Mouse (Mus musculus) layer of hippocampus, postnatal 36 days (tissue): ENCODE measurements at regions not wholly inside any gene's neighbourhood (a gene's known extent, or its start where the extent isn't known, plus 50 kb on each side); places are given as distances from the start of the nearest gene placed in this dataset.

Experiments
- DNase-seq, 2 experiments: peaks; one replicate each; pipeline ENCODE4 v3.0.0; 2022

DNA sequence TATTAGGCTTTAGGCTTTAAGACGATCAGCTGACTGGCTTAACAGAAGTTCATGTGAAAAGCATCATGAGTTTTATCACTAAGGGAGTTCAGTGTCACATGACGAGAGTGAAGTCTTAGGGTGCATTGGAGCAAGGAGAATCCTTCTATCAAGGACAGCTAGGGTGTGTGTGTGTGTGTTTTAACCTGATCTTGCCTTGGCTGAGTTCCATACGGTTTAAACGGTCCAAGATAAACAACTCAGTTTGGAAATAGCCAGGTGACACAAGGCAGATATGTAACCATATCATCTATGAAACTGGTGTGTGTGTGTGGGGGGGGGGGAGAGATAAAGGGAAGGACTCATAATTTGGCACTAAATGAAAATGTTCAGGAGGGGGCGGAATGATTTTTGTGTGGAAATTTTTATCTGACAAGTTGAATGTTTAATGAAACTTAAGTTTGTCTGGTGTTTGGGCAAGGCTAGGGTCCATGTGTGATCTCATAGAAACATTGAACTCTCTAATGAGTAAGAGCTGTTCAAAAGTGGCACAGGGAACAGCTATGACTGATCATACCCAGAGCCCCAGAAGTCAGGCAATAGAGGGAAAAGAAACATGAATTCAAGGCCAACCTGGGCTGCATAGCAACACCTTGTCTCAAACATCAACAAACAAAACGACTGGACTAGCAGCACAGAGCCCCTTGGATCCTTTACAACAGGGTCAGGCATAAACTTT lies 132.2 kb upstream of the Map3k1 start:
- DNase-seq = no peak

DNA sequence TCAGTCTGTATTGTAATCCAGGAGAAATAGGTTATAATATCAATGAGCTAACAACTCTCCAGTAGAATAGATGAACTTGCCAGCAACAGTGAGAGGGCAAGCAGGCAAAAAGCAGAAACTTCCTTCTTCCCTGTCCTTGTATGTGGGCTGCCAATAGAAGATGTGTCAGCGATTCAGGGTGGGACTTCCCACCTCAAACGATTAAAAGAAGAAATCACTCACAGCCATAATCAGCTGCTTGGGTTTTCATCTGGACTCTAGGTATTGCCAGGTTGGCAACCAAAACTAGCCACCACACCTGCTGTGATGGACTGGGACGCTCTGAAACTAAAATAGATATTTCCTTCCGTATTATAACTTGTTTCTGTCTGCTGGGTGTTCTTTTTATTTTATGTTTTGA lies 133.2 kb upstream of the Map3k1 start:
- no peak for DNase-seq

DNA sequence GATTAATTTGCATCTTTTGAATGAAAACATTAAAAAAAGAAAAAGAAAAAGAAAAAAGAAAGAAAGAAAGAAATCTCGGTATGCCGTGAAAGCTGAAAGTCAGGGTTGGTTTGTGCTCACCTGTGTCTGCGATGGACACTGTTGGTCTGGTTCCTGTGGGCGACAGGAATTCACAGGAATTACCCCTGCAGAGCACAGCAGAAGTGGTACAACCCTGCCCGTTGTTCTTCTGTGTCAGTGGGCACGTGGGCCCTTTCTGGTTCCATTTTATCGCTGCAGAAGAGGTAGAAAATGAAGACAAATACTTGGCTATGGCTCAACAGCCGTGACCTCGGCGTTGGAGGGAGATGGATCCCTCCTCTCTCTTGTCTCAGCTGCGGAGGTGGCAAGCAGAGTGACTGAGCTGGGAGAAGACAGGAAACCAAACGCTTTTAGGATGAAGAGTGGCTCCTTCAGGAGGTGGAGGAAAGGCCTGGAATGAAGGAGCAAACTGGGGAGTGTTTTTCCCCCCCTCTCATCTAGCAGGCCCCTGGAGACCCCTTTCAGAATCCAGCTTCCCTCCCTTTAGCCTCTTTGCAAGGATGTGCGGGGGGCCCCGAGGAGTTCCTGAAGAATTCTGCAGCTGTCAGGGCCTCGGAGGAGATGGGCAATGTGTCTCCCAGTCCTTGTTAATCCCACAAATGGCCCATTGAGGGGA lies 134.7 kb upstream of the Map3k1 start:
- DNase-seq = no peak

DNA sequence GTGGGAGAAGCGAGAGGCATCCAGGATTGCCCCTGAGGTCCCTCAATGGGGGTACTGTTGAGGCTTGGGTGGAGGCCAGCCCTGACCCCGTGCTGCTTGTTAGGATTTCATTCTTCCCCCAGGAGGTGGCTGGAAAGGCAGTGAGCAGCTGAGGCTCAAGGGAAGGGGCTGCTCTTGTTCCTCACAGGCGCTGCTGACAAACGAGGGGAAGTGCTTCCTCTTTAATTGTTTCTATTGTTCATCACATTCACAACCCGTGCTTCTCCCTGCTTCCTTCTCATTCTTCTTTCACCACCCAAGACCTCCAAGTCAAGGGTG lies 135.3 kb upstream of the Map3k1 start:
- DNase-seq = peak; percentile 37 to 51

DNA sequence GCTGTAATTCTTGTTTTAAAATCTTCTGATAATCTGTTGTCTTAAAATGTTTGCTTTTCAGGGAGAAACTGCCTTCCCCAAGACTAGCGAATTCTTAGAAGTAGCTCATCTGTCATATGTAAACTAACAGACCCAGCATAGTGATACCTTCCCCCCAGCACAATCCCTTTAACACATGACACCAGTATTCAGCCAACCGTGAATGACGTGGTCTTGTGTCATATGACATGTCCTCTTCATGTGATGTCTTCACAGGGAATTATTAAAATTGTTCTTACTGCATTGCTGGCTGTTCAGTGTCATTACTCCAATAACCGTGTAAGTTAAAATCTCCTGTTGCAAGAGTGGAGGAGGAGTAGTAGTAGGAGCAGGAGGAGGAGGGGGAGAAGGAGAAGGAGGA lies 137.5 kb upstream of the Map3k1 start:
- DNase-seq = no peak

DNA sequence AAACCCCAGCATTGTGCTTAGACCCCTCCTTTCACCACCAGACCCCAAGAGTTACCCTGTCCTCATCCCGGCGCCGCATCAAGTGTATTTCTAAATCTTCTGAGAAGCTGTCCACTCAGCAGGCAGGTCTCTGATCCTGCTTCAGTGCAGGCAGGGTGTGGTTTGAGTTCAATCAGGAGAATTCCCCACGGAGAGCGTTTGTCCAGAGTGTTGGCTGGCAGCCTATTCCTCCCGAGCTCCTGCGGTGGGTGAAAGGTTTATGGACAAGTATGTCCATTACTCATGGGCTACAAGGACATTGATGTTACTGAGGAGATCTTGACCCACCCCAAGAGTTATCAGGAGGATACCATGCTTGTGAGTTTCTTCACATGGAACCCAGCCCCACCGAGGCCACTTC lies 138.0 kb upstream of the Map3k1 start:
- DNase-seq = no peak

DNA sequence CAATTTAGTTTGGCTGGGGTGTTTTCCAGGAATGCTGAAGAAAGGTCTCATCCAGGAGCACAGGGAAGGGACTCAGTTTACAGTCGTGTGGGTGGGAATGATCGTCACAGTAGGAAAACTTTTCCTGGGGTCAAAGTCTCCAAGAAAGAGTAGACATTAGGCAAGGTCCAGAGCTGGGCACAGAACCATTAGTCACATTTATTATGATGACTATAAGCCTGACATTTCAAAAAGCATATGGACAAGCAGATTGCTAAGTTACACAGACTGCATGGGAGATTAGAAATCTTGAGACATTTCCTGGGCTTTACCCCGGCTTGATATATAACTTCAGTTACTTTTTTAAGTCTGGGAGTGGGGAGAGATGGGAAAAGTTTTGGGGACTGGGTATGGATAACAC lies 139.6 kb upstream of the Map3k1 start:
- DNase-seq = no peak

DNA sequence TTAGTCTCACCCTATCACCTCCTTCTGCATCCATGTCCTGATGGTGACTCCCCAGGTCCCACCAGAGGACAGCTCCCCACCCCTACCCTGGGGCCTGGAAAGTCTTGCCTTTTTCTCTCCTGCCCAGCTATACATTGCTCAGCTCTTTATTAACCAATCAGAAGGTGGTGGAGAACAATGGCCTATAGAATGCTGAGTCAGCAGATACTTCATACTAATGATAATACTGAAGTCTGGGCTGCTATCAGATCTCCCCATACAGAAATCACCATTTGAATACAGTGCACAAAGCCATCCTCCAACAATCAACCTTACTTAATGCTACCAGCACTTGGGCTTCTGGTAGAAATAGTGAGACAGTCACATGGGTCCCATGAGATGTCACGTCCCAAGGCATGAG lies 141.2 kb upstream of the Map3k1 start:
- no peak for DNase-seq

DNA sequence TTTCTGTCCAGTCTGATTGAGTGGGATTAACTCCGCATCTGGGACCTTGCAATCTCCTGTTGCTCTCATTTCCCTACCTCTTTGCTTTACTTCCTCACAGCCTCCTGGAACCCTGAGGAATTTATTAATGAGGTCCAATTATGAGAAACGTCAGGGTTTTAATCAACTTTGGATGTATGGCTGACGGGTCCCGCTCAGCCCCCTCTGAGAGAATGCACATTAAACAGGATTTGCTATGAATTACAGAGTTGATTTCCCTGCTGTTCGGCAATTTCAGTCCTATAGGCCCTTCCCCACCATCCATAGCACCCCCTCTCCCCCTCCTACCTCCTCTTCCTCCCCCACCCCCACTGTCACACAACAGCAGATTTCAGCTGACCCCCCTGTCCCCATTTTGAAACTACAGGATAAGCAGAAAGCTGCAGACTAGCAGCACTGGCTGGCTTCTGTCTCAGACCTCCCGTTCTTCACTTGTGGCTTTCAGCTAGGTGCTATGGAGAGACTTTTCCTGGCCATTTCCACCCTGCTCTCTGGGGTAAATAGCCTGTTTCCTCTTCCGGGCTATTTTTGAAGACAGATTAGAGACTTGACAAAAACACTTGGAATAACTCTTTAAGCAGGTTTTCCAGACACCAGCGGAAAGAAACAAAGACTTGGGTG lies 145.2 kb upstream of the Map3k1 start:
- DNase-seq = no peak

DNA sequence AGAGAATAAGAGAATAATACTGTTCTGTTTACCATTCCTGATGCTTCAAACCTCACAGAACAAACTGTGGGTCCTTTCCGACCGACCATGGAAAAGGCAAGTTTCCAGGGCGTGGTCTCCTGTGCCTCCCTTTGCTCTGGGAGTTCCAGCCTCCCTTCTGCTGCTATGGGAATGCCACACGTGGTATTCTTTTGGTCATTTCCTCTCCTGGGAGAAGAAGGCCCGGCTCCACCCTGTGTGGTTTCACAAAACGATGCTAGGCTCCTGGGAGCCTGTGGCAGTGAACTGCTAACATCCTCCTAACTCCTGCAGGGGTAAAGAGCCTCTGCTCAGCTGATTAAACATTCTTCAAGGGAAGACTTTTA lies 145.7 kb upstream of the Map3k1 start:
- no peak for DNase-seq

DNA sequence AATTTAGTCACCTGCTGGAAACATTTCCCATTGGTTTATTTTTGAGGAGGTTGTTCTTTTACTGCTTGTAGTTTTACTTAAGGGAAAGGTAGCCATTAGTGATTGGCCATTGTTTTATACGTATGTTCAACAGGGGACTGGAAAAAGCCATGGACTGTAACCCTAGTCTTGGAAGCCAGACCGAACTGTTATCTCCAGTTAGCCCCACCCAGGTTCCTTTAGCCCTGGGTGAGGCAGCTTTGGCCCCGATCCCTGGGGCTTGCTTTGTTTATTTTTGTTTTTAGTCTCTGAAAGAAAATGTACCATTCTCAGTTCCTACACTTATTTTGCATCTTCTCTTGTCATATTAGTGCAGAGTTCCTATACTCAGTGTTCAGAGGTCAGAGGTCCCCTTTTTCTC lies 148.3 kb upstream of the Map3k1 start:
- DNase-seq = no peak

DNA sequence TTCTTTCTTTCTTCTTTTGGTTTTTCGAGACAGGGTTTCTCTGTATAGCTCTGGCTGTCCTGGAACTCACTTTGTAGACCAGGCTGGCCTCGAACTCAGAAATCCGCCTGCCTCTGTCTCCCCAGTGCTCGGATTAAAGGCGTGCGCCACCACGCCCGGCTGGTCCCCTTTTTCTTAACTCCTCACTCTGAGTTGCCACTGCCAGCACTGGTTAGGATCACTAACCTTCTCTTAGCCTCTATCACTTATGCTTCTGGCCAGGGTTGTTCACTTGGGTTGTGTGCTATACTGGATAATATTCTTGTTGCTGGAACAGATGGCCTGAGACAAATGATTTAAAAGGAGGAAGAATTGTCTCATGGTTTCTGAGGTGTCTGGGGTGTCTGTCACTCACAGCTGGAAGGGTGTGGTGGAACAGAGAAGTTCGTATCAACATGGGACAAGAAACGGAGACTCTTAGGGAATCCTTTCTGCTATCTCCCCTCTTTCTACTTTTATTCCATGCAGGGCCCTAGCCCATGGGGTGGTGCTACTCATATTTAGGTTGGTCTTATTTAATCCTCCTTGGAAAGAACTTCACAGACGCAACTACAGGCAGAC lies 149.0 kb upstream of the Map3k1 start:
- no peak for DNase-seq

DNA sequence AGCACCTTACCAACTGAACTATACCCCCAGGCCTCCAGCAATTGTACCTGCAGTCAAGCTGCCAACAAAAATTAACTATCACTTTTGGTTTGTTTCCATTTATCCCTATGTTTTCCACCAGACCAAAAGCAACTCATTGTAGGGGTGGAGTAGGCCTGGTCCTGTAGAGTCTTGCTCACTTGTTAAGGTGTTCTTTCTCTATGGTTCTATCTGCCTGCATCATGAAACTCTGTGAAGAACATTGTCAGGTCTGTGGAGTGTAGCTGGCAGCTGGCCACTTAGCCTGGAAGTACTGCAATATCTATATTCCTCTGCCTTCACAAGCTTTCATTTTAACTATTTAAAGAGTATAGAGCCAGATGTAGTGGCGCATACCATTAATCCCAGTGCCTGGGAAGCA lies 149.6 kb upstream of the Map3k1 start:
- DNase-seq = no peak

DNA sequence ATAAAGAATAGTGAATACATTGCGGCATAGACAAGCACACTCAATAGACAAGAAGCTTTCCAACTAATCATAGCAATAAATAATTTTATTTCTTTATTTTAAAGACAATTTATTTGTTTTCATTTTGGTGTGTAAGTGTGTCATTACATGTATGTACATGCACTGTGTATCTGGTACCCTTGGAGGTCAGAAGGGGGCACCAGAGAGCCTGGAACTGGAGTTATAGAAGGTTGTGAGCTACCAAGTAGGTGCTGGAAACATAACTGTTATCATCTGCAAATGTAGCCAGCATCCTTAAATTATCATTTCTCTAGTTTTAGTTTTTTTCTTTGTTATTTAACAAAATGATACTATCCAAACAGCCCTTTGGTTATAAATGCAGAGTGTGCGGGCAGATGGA lies 151.2 kb upstream of the Map3k1 start:
- DNase-seq = no peak

DNA sequence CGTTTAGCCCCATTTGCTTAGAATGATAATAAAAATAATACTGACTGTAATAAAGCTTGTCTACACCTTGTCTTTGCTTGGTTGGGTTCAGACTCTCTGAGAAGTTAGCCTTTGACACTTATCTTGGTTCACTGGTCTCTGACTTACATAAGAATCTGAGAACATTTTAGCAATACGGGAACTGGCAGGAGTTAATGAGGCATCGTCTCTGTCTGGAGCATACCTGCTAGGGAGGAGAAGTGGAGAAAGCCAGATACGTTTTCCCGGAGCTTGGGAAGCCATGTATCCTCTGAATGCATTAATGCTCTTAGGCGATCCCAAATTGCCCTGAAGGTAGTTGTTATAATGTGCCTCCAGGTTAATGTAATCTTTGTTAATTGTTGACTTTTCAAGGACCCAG lies 152.6 kb upstream of the Map3k1 start:
- DNase-seq = no peak

DNA sequence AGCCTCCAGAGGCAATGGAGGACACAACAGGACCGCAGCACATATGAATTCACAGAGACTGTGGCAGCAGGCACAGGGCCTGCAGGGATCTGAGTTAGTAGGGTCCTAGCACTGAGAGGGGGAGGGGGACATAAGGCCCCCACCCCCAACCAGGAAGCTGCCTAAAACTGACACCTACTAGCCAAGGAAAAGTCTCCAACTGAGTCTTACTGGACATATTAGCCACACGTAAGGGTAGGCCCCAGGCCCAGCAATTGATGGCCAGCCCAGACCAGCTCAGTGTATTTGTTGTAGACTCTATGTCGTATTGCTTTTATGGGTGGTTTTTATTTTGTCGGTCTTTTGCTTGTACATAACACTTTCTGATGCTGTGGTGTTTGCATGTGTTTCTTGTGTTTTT lies 153.4 kb upstream of the Map3k1 start:
- DNase-seq = no peak

DNA sequence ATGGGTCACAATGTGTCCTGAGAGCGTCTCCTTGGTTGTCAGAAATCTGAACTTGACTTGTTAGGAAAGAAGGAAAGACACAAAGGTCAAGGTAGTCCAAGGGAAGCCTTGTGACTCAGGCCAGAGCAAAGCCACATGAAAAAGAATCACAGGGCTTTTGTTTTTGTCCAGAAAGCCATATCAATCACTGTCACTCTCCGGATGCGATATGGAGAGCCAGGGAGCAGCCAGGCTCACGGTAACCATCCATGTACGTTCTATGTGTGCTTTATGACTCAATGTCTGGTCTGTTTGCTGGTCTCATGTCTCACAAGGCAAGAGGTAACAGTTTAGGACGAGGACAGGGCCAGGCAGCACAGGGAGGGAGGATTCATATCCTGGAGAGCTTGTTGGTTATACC lies 157.3 kb upstream of the Map3k1 start:
- no peak for DNase-seq

DNA sequence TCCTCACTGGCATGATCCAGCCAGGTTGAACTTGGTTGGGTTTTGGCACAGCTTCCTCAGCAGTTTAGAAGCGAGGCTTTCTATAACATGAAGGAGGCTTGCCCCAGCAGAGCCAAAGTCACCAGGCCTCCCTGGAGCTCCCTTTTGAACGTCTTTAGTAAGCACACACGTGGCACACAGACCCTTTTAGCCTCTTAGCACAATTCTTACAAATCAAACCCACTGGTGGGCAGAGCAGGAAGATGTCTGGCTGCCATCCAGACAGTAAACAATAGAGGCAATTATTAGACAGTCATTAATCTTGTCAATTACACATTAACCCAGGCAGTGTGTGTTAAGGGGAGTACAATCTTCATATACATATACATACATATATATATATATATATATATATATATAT lies 157.8 kb upstream of the Map3k1 start:
- no peak for DNase-seq

DNA sequence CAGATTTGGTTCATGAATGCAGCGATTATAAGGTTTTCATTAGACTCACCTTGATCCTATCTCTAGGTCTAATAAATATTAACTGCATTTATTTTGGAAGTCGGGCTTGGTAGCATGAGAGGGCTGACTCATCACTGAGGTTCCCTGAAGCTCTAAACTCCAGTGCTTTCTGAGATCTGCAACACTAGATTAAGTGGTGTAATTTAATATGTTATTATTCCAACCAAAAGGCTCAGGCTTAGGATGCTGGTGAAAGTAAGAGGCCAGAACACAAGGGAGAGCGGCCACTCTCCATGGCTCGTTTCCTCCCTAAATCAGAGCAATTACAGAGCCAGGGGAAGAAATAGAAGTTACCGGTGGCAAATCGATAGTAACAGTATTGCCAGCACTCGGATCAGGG lies 159.4 kb upstream of the Map3k1 start:
- no peak for DNase-seq

DNA sequence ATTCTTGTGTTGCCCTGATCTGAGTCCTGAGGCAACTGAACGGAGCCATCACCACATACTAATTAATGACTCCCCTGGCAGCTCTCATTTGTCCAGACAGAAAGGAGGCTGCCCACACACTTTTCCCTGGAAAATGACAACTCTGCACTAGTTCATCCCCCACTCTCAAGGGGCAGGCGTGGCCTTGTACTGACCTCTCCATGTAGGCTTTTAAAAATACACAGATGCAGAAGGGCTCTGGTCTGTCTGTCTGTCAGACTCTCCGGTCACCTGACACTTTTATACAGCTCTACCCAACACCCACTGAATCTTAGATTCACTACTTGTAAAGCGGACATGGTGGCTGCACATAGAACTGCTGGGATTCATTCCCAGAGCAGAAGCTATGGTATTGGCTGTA lies 165.5 kb upstream of the Map3k1 start:
- no peak for DNase-seq

DNA sequence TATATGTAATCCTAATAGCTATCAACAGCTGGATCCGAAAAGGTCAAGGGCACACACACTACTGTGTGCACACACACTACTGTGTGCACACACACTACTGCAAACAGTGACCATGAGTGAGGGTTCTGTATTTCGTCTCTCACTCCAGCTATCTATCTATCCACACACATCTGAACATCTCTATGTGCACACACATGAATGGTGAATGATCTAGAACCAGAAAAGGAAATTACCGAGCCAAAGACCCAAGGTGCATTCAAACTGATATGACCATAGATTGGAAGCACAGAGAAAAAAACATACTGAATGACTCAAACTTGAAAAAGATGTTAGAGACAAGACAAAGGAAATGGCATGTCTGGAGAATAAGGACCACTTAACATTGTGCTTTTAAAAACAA lies 166.8 kb upstream of the Map3k1 start:
- DNase-seq = no peak

DNA sequence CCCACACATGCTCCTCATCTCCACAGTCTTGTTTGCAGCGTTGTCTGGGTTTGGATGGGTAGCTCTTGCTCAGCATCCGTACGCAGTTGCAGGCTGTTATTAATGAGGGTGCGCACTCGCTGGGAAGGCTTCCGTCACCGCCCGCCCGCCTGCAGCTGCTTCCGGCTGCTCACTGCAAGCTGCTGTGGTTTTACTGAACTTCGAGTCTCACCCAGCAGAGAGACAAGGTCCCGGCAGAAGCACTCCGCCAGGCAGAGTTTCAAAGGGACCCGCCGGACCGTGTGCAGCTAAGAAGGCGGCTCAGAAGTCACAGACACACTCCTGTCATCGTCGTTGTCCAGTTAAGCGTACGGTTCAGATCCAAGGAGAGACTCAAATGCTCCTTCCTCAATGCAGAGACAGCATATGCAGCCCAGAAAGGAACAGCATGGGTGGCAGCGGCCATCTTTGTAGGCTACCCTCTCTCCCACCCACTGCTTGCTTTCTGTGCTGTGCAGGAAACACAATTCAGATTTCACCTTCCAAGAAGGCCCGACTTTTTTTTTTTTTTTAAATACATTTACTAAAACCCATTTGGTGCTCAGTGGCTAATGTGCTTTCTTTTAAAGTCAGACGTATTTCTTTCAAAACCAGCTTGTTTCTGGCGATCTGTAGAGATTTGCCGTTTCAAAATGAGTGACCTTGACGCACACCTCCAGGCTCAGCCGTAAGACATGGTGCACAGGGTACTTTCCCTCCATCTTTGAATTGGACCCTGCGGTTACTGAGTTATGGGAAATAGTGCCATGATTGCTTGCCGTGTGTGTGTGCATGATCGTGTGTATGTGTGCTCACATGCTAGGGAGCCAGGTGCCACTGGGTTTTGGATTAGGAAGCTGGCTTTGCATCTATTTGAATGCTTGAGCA lies 169.2 kb upstream of the Map3k1 start:
- DNase-seq = no peak

DNA sequence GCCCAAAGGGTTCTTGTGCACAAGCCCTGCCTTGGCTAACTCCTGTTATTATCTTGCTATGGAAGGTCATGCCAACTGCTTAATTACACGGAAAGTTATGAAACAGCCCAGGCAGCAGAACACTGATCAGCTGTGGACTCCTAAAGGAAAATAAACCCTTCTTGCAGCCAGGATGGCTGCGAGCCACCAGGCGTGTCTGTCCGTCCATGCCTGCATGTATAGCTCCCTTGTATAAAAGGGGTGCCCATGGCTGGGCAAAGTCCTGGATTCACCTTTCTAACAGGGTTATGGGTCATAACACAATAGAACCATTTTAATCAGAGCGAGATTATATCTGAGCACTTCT lies 169.9 kb upstream of the Map3k1 start:
- no peak for DNase-seq
